Mouse (Mus musculus) liver, adult 10 weeks (tissue): Measurements from ENCODE around the gene Gm9508. TPM values are rescaled to one million over a fixed set of nuclear protein-coding genes. Genes with fewer than 3 reads are reported as not detected.

Experiments
- polyA plus RNA-seq: library from polyadenylated mRNA; stranded (reverse); fragments of 350-450 nt; fragmentation: Illumina TruSeq; extraction: RNeasy Lipid Tissue Mini Kit (QIAGEN cat#74804); gene quantifications from one replicate; pipeline ENCODE4 v1.2.3, GENCODE M21; 2014; ENCODE audit warnings: low read depth, low replicate concordance

The Gm9508 gene
- polyA plus RNA-seq, result not detected

DNA sequence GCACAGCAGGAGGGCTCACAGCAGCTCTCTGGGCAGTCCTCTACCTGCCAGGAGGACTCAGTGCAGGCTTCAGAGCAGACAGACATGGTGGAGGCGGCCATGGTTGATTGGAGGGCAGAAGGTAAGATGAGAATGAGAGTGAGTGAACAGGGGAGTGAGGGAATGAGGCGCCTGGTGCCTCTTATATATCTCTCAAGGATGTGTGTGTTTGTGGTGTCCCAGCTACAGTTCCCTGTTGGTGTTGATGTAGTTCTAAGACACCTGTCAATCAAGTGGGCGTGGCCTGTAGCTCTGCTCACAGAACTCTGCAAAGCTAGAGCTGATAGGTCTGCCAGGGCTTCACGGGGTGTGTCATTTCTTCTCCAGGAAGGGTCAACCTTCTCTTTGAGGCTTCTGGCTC is at the start of gene Gm9508:
Gene Gm9508 (minus strand): TSS at position 101 of the 400 bp plus-strand sequence.

DNA sequence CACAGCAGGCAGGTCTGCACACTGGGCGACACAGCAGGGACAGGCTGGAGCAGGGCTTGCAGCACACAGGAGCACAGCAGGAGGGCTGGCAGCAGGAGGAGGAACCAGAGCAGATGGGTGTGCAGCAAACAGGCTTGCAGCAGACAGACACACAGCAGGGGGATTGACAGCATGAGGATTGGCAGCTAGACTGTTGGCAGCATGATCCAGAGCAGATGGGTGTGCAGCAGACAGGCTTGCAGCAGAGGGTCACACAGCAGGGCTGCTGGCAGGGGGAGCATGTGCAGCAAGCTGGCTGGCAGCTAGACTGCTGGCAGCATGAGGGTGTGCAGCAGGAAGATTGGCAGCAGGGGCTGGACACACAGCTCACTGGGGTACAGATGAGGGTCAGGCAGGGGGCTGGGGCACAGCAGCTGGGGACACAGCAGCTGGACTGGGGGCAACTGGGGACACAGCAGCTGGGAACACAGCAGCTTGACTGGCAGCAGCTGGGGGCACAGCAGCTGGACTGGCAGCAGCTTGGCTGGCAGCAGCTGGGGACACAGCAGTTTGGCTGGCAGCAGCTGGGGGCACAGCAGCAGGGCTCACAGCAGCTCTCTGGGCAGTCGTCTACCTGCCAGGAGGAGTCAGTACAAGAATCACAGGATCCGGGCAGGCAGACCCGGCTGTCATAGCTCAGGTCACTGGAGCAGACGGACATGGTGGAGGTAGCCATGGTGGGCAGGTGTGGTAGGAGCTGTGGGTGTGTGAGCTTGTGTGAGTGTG is 45.1 kb upstream of the Gm9508 start, which contains the start of gene Gm18596:
Gene Gm18596 (minus strand): TSS at position 715 of the 765 bp plus-strand sequence.

DNA sequence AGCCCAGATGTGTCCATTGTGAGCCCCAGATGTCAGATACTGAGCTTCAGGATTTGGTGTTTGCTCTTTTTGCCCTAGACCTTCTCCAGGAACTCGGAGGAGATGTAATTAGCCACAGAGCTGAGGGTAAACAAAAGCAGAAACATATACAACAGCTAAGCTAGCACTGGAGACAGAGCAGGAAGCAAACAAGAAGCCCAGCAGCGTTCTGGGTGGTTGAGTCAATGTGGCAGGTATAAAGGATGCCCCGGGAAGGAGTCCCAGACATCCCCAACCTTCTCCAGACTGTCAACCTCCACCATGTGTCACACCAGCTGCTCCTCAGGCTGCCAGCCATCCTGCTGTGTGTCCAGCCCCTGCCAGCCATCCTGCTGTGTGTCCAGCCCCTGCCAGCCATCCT is 29.2 kb upstream of the Gm9508 start, which contains the start of gene Gm10100:
Gene Gm10100 (plus strand): TSS at position 301 of the 400 bp plus-strand sequence.

DNA sequence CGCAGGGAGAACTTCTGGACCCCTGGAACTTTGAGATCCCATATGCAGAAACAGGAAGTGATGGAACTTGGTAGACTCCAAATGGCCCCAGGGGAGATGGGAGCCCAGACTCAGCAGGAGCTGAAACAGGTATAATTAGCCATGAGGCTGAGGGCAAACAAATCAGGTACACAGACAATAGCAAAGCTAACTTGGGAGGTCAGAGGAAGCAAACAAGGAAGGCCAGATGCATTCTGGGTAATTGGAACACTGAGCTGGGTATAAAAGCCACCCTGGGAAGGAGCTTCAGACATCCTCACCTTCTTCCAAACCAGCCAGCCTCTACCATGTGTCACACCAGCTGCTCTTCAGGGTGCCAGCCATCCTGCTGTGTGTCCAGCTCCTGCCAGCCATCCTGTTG is 23.3 kb upstream of the Gm9508 start, which contains the start of gene Krtap12-1:
Gene Krtap12-1 (plus strand): TSS at position 301 of the 400 bp plus-strand sequence.

DNA sequence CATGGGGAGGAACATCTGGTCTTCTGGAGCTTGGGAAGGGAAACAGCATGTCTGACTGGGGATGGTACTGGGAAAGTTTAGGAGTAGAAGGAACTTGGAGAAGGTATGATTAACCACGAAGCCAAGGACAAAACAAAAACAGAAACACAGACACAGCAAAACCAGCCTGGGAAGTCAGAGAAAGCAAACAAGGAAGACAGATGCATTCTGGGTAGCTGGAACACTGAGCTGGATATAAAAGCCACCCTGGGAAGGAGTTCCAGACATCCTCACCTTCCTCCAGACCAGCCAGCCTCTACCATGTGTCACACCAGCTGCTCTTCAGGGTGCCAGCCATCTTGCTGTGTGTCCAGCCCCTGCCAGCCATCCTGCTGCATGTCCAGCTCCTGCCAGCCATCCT is 18.5 kb upstream of the Gm9508 start, which contains the start of gene Gm10142:
Gene Gm10142 (plus strand): TSS at position 301 of the 400 bp plus-strand sequence.

DNA sequence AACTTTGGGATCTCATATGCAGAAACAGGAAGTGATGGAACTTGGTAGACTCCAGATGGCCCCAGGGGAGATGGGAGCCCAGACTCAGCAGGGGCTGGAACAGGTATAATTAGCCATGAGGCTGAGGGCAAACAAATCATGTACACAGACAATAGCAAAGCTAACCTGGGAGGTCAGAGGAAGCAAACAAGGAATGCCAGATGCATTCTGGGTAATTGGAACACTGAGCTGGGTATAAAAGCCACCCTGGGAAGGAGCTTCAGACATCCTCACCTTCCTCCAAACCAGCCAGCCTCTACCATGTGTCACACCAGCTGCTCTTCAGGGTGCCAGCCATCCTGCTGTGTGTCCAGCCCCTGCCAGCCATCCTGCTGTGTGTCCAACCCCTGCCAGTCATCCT is 14.1 kb upstream of the Gm9508 start, which contains the start of gene Gm10024:
Gene Gm10024 (plus strand): TSS at position 301 of the 400 bp plus-strand sequence.

DNA sequence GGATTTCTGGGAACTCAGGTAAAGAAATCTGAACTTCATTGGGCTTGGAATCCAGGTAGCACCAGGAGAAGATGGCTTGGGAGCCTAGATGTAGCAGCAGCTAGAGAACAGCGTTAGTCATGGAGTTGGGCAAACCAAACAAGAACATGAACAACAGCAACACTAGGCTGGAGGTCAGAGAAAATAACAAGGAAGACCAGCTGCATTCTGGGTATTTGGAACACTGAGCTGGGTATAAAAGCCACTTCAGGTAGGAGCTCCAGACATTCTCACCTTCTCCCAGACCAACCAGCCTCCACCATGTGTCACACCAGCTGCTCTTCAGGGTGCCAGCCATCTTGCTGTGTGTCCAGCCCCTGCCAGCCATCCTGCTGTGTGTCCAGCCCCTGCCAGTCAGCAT is 9.3 kb upstream of the Gm9508 start, which contains the start of gene Gm10272:
Gene Gm10272 (plus strand): TSS at position 301 of the 400 bp plus-strand sequence.

DNA sequence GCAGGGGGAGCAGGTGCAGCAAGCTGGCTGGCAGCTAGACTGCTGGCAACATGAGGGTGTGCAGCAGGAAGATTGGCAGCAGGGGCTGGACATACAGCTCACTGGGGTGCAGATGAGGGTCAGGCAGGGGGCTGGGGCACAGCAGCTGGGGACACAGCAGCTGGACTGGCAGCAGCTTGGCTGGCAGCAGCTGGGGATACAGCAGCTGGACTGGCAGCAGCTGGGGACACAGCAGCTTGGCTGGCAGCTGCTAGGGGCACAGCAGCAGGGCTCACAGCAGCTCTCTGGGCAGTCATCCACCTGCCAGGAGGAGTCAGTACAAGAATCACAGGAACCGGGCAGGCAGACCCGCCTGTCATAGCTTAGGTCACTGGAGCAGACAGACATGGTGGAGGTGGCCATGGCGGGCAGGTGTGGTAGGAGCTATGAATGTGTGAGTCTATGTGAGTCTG is 6.7 kb downstream of the Gm9508 start, which contains the start of gene Gm19402:
Gene Gm19402 (minus strand): TSS at position 402 of the 452 bp plus-strand sequence.

DNA sequence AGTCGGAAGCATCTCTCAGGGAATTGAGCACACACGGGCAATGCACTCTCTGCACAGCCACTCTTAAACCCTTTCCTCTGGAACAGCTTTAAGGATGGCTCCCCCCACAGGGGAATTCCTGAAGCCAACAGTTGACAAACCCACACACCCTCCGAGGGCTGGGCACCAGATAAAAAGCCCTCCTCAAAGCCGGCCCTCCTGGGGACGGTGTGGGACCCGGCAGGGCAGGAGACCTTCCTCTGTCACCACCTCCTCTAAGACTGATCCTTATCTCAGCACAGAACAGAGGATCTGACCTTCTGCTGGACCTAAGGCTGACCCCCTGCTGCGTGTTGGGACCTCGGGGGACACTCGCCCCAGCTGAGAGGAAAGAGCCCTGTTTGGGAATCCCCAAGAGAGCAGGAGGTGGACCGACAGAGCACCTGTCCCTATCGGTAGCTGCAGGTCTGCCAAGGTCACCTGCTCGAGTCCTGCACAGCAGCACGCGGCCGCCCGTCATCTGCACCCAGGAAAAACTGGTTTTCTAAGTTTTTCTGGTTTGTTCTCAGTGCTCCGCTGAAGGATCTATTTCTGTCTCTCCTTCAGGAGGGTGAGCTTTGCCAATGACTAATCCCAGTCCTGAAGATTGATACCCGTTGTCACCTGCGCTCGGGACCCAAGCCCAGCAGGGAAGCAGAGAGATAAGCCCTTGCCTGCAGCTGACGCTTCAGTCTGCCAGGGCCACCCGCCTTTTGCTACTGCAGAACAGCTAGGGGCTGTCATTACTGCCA is 11.0 kb downstream of the Gm9508 start, which contains the start of gene Tspear:
Gene Tspear (plus strand): TSS at position 675 of the 770 bp plus-strand sequence.

Other genes starting within 250 kb of the Gm9508 start
- 1.5 TPM for gene Fam207a, start 181.4 kb downstream of the Gm9508 start, polyA plus RNA-seq
- gene Itgb2, start 167.0 kb downstream of the Gm9508 start, polyA plus RNA-seq, result 1.2 TPM
- gene Pttg1ip, start 115.5 kb downstream of the Gm9508 start, polyA plus RNA-seq, result 158 TPM
- gene Sumo3, start 91.1 kb downstream of the Gm9508 start, polyA plus RNA-seq, result 72.2 TPM
- gene Gm49325, start 91.0 kb downstream of the Gm9508 start, polyA plus RNA-seq, result not detected
- gene Ube2g2, start 75.0 kb downstream of the Gm9508 start, polyA plus RNA-seq, result 10.8 TPM
- gene Tspear, start 10.7 kb downstream of the Gm9508 start, polyA plus RNA-seq, result not detected
- gene Gm19402, start 6.5 kb downstream of the Gm9508 start, polyA plus RNA-seq, result not detected
- not detected for gene Gm10272, start 9.4 kb upstream of the Gm9508 start, polyA plus RNA-seq
- not detected for gene Gm10024, start 14.2 kb upstream of the Gm9508 start, polyA plus RNA-seq
- gene Gm10142, start 18.6 kb upstream of the Gm9508 start, polyA plus RNA-seq, result not detected
- not detected for gene Krtap12-1, start 23.4 kb upstream of the Gm9508 start, polyA plus RNA-seq
- gene Gm10100, start 29.3 kb upstream of the Gm9508 start, polyA plus RNA-seq, result not detected
- gene Gm18596, start 45.4 kb upstream of the Gm9508 start, polyA plus RNA-seq, result not detected
- gene Gm9736, start 54.1 kb upstream of the Gm9508 start, polyA plus RNA-seq, result not detected
- not detected for gene Gm3233, start 62.4 kb upstream of the Gm9508 start, polyA plus RNA-seq
- gene Gm3238, start 74.1 kb upstream of the Gm9508 start, polyA plus RNA-seq, result not detected
- not detected for gene Gm7138, start 79.7 kb upstream of the Gm9508 start, polyA plus RNA-seq
- gene Gm3250, start 85.3 kb upstream of the Gm9508 start, polyA plus RNA-seq, result not detected
- gene Gm7137, start 91.0 kb upstream of the Gm9508 start, polyA plus RNA-seq, result not detected
- not detected for gene Gm9639, start 97.8 kb upstream of the Gm9508 start, polyA plus RNA-seq
- not detected for gene Gm19668, start 101.9 kb upstream of the Gm9508 start, polyA plus RNA-seq
- gene Gm9507, start 114.6 kb upstream of the Gm9508 start, polyA plus RNA-seq, result not detected
- gene Gm2696, start 117.4 kb upstream of the Gm9508 start, polyA plus RNA-seq, result not detected
- gene Krtap10-4, start 129.9 kb upstream of the Gm9508 start, polyA plus RNA-seq, result not detected
- not detected for gene Krtap10-10, start 138.7 kb upstream of the Gm9508 start, polyA plus RNA-seq
- not detected for gene Gm36176, start 149.6 kb upstream of the Gm9508 start, polyA plus RNA-seq
- not detected for gene Gm10318, start 155.6 kb upstream of the Gm9508 start, polyA plus RNA-seq
- gene Gm3285, start 164.7 kb upstream of the Gm9508 start, polyA plus RNA-seq, result not detected
- 15.8 TPM for gene Lrrc3, start 205.3 kb upstream of the Gm9508 start, polyA plus RNA-seq